Mouse (Mus musculus) left cerebral cortex, adult 18-20 months (tissue): ENCODE measurements around the gene Cox14. TPM values are rescaled to one million over a fixed set of nuclear protein-coding genes. Genes with fewer than 3 reads are reported as not detected.

ENCODE experiments used
- total RNA-seq, 2 experiments: library from RNA; stranded (reverse); gene quantifications; 2 replicates each; pipeline ENCODE4 v1.2.3; 2021

Gene Cox14
- total RNA-seq, 2 experiments from 2014 or later: 126 TPM

Other genes with a start within 250 kb of the Cox14 start
- gene Faim2, start 197.5 kb upstream of the Cox14 start, total RNA-seq: 100 to 1,000 TPM; 451 to 453 TPM
- not detected for gene Aqp2, start 146.6 kb upstream of the Cox14 start, total RNA-seq
- gene Aqp5, start 134.8 kb upstream of the Cox14 start, total RNA-seq: under 1 TPM in 1 of 2 experiments, not detected in 1; 0.30 TPM
- gene Aqp6, start 124.2 kb upstream of the Cox14 start, total RNA-seq: under 1 TPM; 0.35 to 0.61 TPM
- gene Racgap1, start 74.0 kb upstream of the Cox14 start, total RNA-seq: 10 to 100 TPM; 12.4 to 13.0 TPM
- gene Asic1, start 55.2 kb upstream of the Cox14 start, total RNA-seq: 10 to 100 TPM; 62.7 to 75.8 TPM
- gene Smarcd1, start 23.5 kb upstream of the Cox14 start, total RNA-seq: 100 to 1,000 TPM; 149 to 156 TPM
- gene Gm17349, start 20.1 kb upstream of the Cox14 start, total RNA-seq: 1 to 10 TPM; 2.6 to 6.1 TPM
- gene Gpd1, start 8.1 kb upstream of the Cox14 start, total RNA-seq: 10 to 100 TPM; 76.6 to 82.3 TPM
- 10 to 100 TPM; 34.4 to 35.2 TPM for gene Cers5, start 47.3 kb downstream of the Cox14 start, total RNA-seq
- 1 to 10 TPM; 7.0 to 9.6 TPM for gene Lima1, start 149.8 kb downstream of the Cox14 start, total RNA-seq
- gene Fam186a, start 241.4 kb downstream of the Cox14 start, total RNA-seq: under 1 TPM in 1 of 2 experiments, not detected in 1; 0.05 TPM
- gene Larp4, start 244.4 kb downstream of the Cox14 start, total RNA-seq: 10 to 100 TPM; 46.5 to 50.4 TPM